Comparison of ENCODE assay signal across 19 mouse cellular contexts in the genomic region with DNA sequence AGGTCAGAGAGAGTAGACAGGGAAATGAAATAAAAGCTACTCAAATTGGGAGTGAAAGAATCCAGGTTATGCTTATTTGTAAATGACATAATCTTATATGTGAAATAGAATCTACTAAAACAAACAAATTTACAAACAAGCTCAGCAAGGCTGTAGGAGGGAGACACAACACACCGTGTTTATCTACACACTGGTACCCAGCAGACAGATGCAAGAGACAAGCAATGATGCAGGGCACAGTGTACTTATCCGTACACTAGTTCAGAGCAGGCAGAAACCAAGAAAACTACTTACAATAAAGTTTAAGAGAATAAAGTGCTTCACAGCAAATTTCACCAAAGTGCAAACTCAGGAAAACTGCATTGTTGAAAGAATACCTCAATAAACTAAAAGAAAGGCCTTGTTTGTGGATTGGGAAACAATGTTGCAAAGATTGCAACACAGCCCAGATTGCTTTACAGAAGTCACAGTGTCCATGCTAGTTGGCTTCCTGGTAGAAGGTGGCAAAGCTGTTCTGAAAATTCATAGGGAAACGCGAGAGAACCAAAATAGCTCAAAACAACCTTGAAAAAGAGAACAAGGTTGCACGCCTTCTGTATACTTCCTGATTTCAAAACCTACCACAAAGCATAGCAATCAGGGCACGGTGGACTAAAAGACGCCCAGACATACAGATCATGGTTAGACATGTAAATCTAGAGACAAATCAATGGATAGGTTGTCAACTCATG. TPM values are rescaled to one million over a fixed set of nuclear protein-coding genes. Genes with fewer than 3 reads are reported as not detected.
DNase-seq lines count a peak whose midpoint lies in the region; ATAC-seq and TF ChIP-seq lines count a peak whose summit lies in the region.
"Had no signal": no experiment of that assay in that cellular context is flagged by ENCODE, and none has a peak within 500 bp of the region (broad histone marks: within the 10 kb centered on the region; RNA-seq: fewer than 3 reads in every experiment).

No protein-coding gene starts in this region.

- H3K9me3 ChIP-seq in stomach, postnatal 0 days (ENCODE audit: control insufficient read depth, low read length) = no peaks in the 10 kb centered on the region
- H3K9me3 ChIP-seq: forebrain, embryonic 15.5 days; lung, embryonic 15.5 days; midbrain, embryonic 15.5 days had no signal

- H3K9ac ChIP-seq in stomach, postnatal 0 days (ENCODE audit: low read length) = no peak overlapping the region
- H3K9ac ChIP-seq: forebrain, embryonic 15.5 days; lung, embryonic 15.5 days; midbrain, embryonic 15.5 days had no signal

- 85% methylated on average over 7 of the region's 7 CpGs for WGBS in stomach, postnatal 0 days

- peak; percentile 78 to 90 for ATAC-seq in hematopoietic stem cell, adult 5-6 weeks (replicated peaks in 1 of 2; ENCODE audit: insufficient read depth in 1 of 2, low FRiP score in 2 of 2, low TSS enrichment in 1 of 2, low read depth in 1 of 2, poor library complexity in 2 of 2, severe bottlenecking in 2 of 2)
- ATAC-seq in stomach, postnatal 0 days (ENCODE audit: low FRiP score, low TSS enrichment) = no peak
- ATAC-seq: forebrain, embryonic 15.5 days; inflammation-experienced regulatory T-cells, adult 6 months; midbrain, embryonic 15.5 days had no signal

- H3K4me2 ChIP-seq in stomach, postnatal 0 days (replicated peaks; ENCODE audit: low read depth) = no peak overlapping the region
- H3K4me2 ChIP-seq: forebrain, embryonic 15.5 days; heart, embryonic 11.5 days; lung, embryonic 15.5 days; midbrain, embryonic 15.5 days had no signal

- no peak overlapping the region for H3K27ac ChIP-seq in stomach, postnatal 0 days (replicated peaks)
- H3K27ac ChIP-seq: forebrain, embryonic 15.5 days; lung, embryonic 15.5 days; midbrain, embryonic 15.5 days had no signal

- no peak for TF ChIP-seq EP300 in stomach, postnatal 0 days (optimal IDR thresholded peaks at IDR 0.05)

- no peaks in the 10 kb centered on the region for H3K27me3 ChIP-seq in stomach, postnatal 0 days (ENCODE audit: control insufficient read depth, insufficient read depth, low read length)
- H3K27me3 ChIP-seq: forebrain, embryonic 15.5 days; lung, embryonic 15.5 days; midbrain, embryonic 15.5 days had no signal

- peak; percentile 37 for DNase-seq in adrenal gland, postnatal 14 days
- DNase-seq in adrenal gland, adult 8-10 months = no peak
- peak; percentile 72 for DNase-seq in lung, postnatal 36 days
- no peak for DNase-seq in lung, postnatal 14 days
- peak; percentile 36 for DNase-seq in testis, postnatal 14 days (ENCODE audit: low spot score)
- no peak for DNase-seq in stomach, postnatal 0 days (ENCODE audit: low spot score)
- DNase-seq in neural tube, embryonic 10.5 days (ENCODE audit: extremely low spot score, low spot score) = no peak
- DNase-seq: cerebellum, adult 9-11 months; gastrocnemius, postnatal 10 days; heart, postnatal 36 days; kidney, postnatal 14 days; retina, postnatal 1 day; thymus, adult 2 months had no signal

- no peak for TF ChIP-seq CTCF in stomach, postnatal 0 days (IDR thresholded peaks at IDR 0.05; ENCODE audit: low read depth)

- no peak overlapping the region for H3K4me3 ChIP-seq in stomach, postnatal 0 days (ENCODE audit: low read depth, low read length)
- H3K4me3 ChIP-seq: forebrain, embryonic 15.5 days; lung, embryonic 15.5 days; midbrain, embryonic 15.5 days had no signal

- H3K36me3 ChIP-seq in stomach, postnatal 0 days (ENCODE audit: control insufficient read depth, insufficient read depth, low read length) = no peaks in the 10 kb centered on the region
- H3K36me3 ChIP-seq: forebrain, embryonic 15.5 days; lung, embryonic 15.5 days; midbrain, embryonic 15.5 days had no signal

- no peaks in the 10 kb centered on the region for H3K4me1 ChIP-seq in stomach, postnatal 0 days (replicated peaks; ENCODE audit: control insufficient read depth, insufficient read depth)
- H3K4me1 ChIP-seq: forebrain, embryonic 15.5 days; lung, embryonic 15.5 days; midbrain, embryonic 15.5 days had no signal

RNA-seq across cellular contexts. Expression of a gene that starts 17.4 kb away (rescaled TPM):
- 45.7 and 55.3 TPM in 2 replicates for total RNA-seq in adrenal gland, postnatal 14 days (2021)
- 10 to 100 TPM; 51.6 to 73.1 (median 60.5) TPM for total RNA-seq in adrenal gland, adult 8-10 months (2022)
- 115 and 125 TPM in 2 replicates for total RNA-seq in hematopoietic stem cell, adult 5-6 weeks (2017)
- 28.4 and 29.7 TPM in 2 replicates for polyA plus RNA-seq in stomach, postnatal 0 days (2015; fragmentation: Nextera tagmentation; extraction: Ambion mirVana)

RNA-seq across cellular contexts. Expression of a gene that starts 17.5 kb away (rescaled TPM):
- total RNA-seq in adrenal gland, postnatal 14 days (2021) = 80.6 and 86.8 TPM in 2 replicates
- 100 to 1,000 TPM in 2 of 4 experiments, 10 to 100 TPM in 2; 95.8 to 126 (median 105) TPM for total RNA-seq in adrenal gland, adult 8-10 months (2022)
- 78.7 and 86.1 TPM in 2 replicates for total RNA-seq in hematopoietic stem cell, adult 5-6 weeks (2017)
- 166 and 175 TPM in 2 replicates for polyA plus RNA-seq in stomach, postnatal 0 days (2015; fragmentation: Nextera tagmentation; extraction: Ambion mirVana)

Comparison
In these comparisons a context has a peak if more than half of its experiments do, and no peak if none do; other contexts are left out.
1. DNase-seq: peak in adrenal gland, postnatal 14 days (single experiment), lung, postnatal 36 days (single experiment) and testis, postnatal 14 days (single experiment); none in adrenal gland, adult 8-10 months (single experiment), lung, postnatal 14 days (single experiment), stomach, postnatal 0 days (single experiment) and neural tube, embryonic 10.5 days (single experiment).